Mouse (Mus musculus) forebrain, embryonic 12.5 days (tissue): ENCODE results near the gene Gsta2. TPM values are rescaled to one million over a fixed set of nuclear protein-coding genes. Genes with fewer than 3 reads are reported as not detected.
"Not testable (repeated sequence)": the region's sequence is repeated elsewhere in the genome, so short reads cannot be mapped to it uniquely, and the experiment has no call there.

Source experiments
- ATAC-seq: fragments of 200-750 bp; cut with Nextera tagmentation; 2 replicates; pipeline ENCODE4 v1.8.0; 2017; ENCODE audit warnings: moderate TSS enrichment; ENCODE audit not compliant: low FRiP score
- H3K27ac ChIP-seq: fragments of 300-500 bp; sonication (generic); 2 replicates; pipeline ENCODE4 v1.5.1; 2016; ENCODE audit warnings: mild to moderate bottlenecking
- H3K27me3 ChIP-seq: fragments of 300-500 bp; sonication (generic); 2 replicates; pipeline ENCODE4 v1.6.1; 2016; ENCODE audit warnings: mild to moderate bottlenecking
- H3K36me3 ChIP-seq: fragments of 300-500 bp; sonication (generic); replicated peaks from 2 replicates; pipeline ENCODE4 v1.6.1; 2016; ENCODE audit warnings: mild to moderate bottlenecking
- H3K4me1 ChIP-seq: fragments of 300-500 bp; sonication (generic); 2 replicates; pipeline ENCODE4 v1.6.1; 2016
- H3K4me2 ChIP-seq: fragments of 300-500 bp; sonication (generic); 2 replicates; pipeline ENCODE4 v1.6.1; 2016; ENCODE audit warnings: mild to moderate bottlenecking, moderate library complexity
- H3K4me3 ChIP-seq: fragments of 300-500 bp; sonication (generic); replicated peaks from 2 replicates; pipeline ENCODE4 v1.5.1; 2016; ENCODE audit warnings: mild to moderate bottlenecking
- H3K9ac ChIP-seq: fragments of 300-500 bp; sonication (generic); 2 replicates; pipeline ENCODE4 v1.6.1; 2016; ENCODE audit warnings: mild to moderate bottlenecking
- H3K9me3 ChIP-seq: fragments of 300-500 bp; sonication (generic); 2 replicates; pipeline ENCODE4 v1.6.1; 2016
- WGBS: fragments of 180-500 bp; shearing (Covaris S2); methylation state at CpG from one replicate; pipeline ENCODE4 v1.1.7; 2016; 5-methylcytosine and 5-hydroxymethylcytosine counted together
- polyA plus RNA-seq: library from polyadenylated mRNA; unstranded; fragments of >200 nt; fragmentation: Nextera tagmentation; extraction: Ambion mirVana; gene quantifications from 2 replicates; pipeline ENCODE4 v1.2.1, GENCODE M21; 2016

Gsta2 gene
- polyA plus RNA-seq, 1 experiment from 2014 or later, result not detected

DNA sequence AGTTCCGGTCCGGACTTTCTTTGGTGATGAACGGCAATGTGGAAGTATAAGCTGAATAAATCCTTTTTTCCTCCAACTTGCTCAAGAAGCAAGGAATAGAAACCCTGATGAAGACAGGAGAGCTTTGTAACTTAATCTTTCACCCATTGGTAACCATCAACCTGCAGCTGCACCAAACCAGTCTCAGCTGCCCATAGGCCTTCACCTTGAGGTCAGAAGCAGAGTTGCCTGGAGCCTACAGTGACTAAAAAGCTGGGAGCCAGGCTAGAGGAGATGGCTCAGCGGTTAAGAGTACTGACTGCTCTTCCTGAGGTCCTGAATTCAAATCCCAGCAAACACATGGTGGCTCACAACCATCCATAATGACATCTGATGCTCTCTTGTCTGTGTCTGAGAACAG is 13.1 kb downstream of the Gsta2 start:
- H3K9ac ChIP-seq, H3K9me3 ChIP-seq, H3K27ac ChIP-seq, H3K36me3 ChIP-seq, H3K4me3 ChIP-seq, H3K4me2 ChIP-seq, ATAC-seq, H3K27me3 ChIP-seq, H3K4me1 ChIP-seq: not testable (repeated sequence)
- 85% methylated on average over 4 of the region's 4 CpGs for WGBS

DNA sequence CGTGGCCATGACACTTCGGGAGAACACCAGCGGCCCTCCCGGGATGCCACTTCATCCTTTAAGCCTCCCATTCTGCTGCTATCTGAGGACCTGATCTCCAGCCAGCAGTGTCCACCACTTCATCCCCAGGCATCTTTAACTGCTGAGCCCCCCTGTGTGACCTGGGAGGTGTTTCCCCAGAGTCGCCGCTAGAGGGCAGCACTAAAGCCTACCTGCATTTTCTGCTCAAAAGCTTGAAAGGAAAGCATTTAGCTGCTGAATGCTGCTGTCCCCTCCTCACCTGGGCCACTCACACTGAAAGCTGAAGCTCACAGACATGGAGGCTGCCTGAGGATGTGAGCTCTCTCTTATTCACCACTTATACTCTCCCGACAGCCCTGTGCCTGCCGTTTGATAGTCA is 15.3 kb downstream of the Gsta2 start:
- H3K4me1 ChIP-seq, H3K9me3 ChIP-seq, H3K27ac ChIP-seq, ATAC-seq, H3K4me2 ChIP-seq, H3K9ac ChIP-seq, H3K36me3 ChIP-seq, H3K4me3 ChIP-seq, H3K27me3 ChIP-seq: not testable (repeated sequence)
- 8% methylated on average over 8 of the region's 8 CpGs for WGBS

DNA sequence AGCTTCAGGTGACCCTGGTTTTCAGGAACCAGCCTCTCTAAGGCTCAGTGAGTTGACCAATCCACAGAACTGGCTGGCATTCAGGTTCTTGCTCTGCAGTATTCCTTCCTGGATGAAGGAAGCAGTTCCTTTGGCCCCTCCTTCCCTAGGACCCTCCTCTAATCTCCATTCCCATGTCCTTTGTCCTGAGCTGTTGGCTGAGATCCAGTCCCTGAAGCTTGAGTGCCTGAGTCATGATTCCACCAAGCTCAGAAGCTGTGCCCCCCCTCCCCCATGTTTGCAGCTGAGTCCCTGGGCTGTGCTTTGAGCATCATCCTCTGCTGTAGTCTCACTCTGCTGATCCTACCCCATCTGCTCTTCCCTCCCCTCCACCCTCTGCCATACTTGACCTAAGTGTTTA is 18.5 kb downstream of the Gsta2 start:
- ATAC-seq, H3K36me3 ChIP-seq, H3K4me2 ChIP-seq, H3K27me3 ChIP-seq, H3K4me3 ChIP-seq, H3K27ac ChIP-seq, H3K4me1 ChIP-seq, H3K9ac ChIP-seq, H3K9me3 ChIP-seq: not testable (repeated sequence)

DNA sequence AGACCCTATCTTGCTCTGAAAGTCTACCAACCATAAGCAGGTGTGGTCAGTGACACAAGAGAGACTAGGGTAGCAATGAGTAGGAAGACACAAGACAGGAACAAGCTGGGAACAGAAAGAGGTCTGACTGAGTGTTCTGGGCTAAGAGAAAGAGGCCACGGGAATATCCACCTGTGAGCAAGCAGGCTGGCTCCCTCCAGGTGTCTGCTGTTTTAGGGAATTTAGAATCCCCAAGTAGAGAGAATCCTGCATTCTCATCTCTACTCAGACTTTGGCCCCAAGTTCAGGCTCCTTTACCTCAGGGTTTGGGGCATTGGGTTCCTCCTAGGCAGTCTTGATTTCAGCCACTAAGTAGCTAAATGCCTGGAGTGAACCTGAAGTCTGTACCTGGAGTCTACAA is 28.3 kb downstream of the Gsta2 start, which contains the start of gene Omt2b:
Omt2b (plus strand) TSS at position 301 of the 400 bp plus-strand sequence.
- not testable (repeated sequence) for H3K4me2 ChIP-seq, ATAC-seq, H3K4me3 ChIP-seq, H3K9me3 ChIP-seq, H3K36me3 ChIP-seq, H3K9ac ChIP-seq, H3K4me1 ChIP-seq, H3K27ac ChIP-seq, H3K27me3 ChIP-seq
- 100% methylated on average over 1 of the region's 1 CpGs for WGBS

DNA sequence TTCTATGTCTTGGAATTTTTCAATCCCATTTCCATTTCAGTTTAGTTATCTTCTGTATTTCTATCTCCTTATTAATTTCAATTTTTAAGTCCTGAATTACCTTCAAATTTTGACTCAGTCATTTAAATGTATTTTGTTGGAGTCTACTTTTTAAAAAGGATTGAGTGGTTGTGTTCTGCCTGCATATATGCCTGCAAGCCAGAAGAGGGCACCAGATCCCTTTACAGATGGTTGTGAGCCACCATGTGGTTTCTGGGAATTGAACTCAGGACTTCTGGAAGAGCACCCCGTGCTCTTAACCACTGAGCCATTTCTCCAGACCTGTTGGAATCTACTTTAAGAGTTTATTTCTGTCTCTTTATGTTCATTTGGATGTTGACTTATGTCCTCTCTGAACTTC is 36.1 kb downstream of the Gsta2 start:
- H3K27me3 ChIP-seq, result no peaks in the 10 kb centered on the region
- no peak for ATAC-seq
- H3K27ac ChIP-seq, result no peak overlapping the region
- H3K4me2 ChIP-seq, result no peak overlapping the region
- WGBS, result 41% methylated on average over 1 of the region's 1 CpGs
- no peak overlapping the region for H3K9ac ChIP-seq
- no peaks in the 10 kb centered on the region for H3K9me3 ChIP-seq
- no peak overlapping the region for H3K4me3 ChIP-seq
- H3K36me3 ChIP-seq, result no peaks in the 10 kb centered on the region
- no peaks in the 10 kb centered on the region for H3K4me1 ChIP-seq

DNA sequence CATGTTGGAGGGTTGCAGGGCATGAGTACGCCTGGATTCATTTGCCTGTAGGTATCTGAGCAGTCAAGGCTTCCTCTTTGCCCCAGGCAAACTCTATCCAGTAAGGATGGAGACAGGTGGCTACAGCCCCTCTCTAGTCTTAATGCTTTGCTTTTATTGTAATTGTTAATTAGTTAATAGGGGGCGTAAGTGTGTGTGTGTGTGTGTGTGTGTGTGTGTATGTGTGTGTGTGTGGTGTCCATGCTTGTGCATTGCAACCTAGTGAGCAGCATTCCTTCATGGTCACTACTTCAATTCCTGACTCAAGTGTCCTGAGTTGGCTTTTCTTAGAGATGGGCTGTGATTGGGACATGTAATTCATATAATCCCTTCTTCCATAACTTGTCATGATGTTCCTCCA is 40.9 kb downstream of the Gsta2 start, which contains the start of gene Omt2a:
Omt2a (minus strand) TSS at position 101 of the 400 bp plus-strand sequence.
- Histone ChIP-seq H3K9me3 (no peaks in the 10 kb centered on the region), H3K4me2 (no peak within 1 kb of the TSS), H3K9ac (no peak within 1 kb of the TSS), H3K27ac (no peak within 1 kb of the TSS), H3K4me1 (no peaks in the 10 kb centered on the region), H3K27me3 (no peaks in the 10 kb centered on the region), H3K36me3 (no peaks in the 10 kb centered on the region), H3K4me3 (no peak within 1 kb of the TSS)
- WGBS, result 94% methylated on average over 2 of the region's 2 CpGs
- ATAC-seq, result no peak

DNA sequence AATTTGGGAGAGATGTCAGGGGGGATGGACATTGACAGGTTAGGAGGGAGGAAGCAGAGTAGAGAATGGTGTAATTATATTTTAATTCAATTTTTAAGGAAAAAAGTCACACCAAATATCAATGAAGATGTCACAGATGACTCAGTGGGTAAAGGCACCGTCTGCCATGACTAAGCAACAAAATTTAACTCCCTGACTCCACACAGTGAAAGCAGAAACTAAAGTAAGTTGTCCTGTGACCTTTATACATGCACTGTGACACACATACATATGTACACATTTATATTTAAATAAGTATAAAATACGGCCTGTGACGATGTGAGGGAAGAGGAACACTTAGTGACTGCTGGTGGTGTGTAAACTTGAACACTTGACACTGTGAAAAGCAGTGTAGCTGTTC is 47.5 kb downstream of the Gsta2 start:
- H3K36me3 ChIP-seq, H3K27ac ChIP-seq, H3K9ac ChIP-seq, H3K4me1 ChIP-seq, ATAC-seq, H3K27me3 ChIP-seq, H3K9me3 ChIP-seq, H3K4me3 ChIP-seq, H3K4me2 ChIP-seq: not testable (repeated sequence)
- WGBS, result 80% methylated on average over 3 of the region's 3 CpGs

DNA sequence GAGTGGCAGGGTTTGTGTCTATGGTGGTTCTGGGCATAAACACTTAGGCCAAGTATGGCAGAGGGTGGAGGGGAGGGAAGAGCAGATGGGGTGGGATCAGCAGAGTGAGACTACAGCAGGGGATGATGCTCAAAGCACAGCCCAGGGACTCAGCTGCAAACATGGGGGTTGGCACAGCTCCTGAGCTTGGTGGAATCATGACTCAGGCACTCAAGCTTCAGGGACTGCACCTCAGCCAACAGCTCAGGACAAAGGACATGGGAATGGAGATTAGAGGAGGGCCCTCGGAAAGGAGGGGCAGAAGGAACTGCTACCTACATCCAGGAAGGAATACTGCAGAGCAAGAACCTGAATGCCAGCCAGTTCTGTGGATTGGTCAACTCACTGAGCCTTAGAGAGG is 56.4 kb downstream of the Gsta2 start:
- not testable (repeated sequence) for H3K4me1 ChIP-seq, H3K9ac ChIP-seq, H3K27me3 ChIP-seq, H3K36me3 ChIP-seq, H3K9me3 ChIP-seq, ATAC-seq, H3K27ac ChIP-seq, H3K4me2 ChIP-seq, H3K4me3 ChIP-seq
- 72% methylated on average over 1 of the region's 1 CpGs for WGBS

DNA sequence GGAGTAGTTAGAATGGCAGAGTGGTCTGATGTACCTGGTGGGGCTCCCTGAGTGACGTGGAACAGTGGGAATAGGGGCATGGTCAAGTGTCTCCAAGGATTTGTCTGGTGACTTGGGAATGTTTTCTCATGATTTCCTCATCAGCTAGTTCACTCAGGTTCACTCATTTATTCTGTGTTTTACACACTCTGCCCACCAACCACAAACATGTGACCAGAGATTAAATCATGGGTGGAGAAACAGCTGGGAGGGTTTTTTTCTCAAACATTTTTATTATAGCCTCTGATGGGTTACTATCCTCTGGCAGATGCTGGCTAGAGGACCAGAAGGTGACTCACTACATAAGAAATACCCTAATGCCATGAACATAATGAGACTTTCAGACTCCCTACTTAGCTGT is 57.4 kb downstream of the Gsta2 start:
- no peak overlapping the region for H3K4me2 ChIP-seq
- 94% methylated on average over 1 of the region's 1 CpGs for WGBS
- no peaks in the 10 kb centered on the region for H3K36me3 ChIP-seq
- no peak for ATAC-seq
- H3K9ac ChIP-seq, result no peak overlapping the region
- no peak overlapping the region for H3K4me3 ChIP-seq
- H3K9me3 ChIP-seq, result no peaks in the 10 kb centered on the region
- H3K27me3 ChIP-seq, result no peaks in the 10 kb centered on the region
- H3K27ac ChIP-seq, result no peak overlapping the region
- H3K4me1 ChIP-seq, result no peaks in the 10 kb centered on the region

DNA sequence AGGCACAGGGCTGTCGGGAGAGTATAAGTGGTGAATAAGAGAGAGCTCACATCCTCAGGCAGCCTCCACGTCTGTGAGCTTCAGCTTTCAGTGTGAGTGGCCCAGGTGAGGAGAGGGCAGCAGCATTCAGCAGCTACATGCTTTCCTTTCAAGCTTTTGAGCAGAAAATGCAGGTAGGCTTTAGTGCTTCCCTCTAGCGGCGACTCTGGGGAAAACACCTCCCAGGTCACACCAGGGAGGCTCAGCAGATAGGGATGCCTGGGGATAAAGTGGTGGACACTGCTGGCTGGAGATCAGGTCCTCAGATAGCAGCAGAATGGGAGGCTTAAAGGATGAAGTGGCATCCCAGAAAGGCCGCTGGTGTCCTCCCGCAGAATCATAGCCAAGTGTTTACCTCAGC is 59.5 kb downstream of the Gsta2 start:
- not testable (repeated sequence) for H3K27ac ChIP-seq, H3K9ac ChIP-seq, H3K4me2 ChIP-seq, H3K27me3 ChIP-seq, H3K4me1 ChIP-seq, ATAC-seq, H3K36me3 ChIP-seq, H3K4me3 ChIP-seq, H3K9me3 ChIP-seq
- WGBS, result 10% methylated on average over 6 of the region's 6 CpGs

DNA sequence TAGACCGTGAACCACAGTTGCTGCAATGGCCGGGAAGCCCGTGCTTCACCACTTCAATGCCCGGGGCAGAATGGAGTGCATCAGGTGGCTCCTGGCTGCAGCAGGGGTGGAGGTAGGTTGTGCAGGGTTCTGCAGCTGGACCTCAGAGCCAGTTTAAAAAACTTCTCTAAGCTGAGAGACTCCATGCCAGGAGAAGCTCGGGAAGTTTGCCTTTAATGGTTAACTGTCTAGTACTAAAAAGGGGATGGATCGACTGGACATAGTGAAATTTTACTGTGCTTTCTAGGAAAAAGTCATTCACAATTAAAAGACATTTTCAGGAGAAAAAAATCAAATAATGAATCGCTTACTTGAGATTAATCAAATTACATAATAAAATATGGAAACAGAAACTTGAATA is 60.8 kb downstream of the Gsta2 start:
- not testable (repeated sequence) for H3K4me2 ChIP-seq, H3K27me3 ChIP-seq, H3K27ac ChIP-seq, ATAC-seq, H3K4me3 ChIP-seq, H3K9ac ChIP-seq, H3K9me3 ChIP-seq, H3K4me1 ChIP-seq, H3K36me3 ChIP-seq
- WGBS, result 75% methylated on average over 7 of the region's 7 CpGs

DNA sequence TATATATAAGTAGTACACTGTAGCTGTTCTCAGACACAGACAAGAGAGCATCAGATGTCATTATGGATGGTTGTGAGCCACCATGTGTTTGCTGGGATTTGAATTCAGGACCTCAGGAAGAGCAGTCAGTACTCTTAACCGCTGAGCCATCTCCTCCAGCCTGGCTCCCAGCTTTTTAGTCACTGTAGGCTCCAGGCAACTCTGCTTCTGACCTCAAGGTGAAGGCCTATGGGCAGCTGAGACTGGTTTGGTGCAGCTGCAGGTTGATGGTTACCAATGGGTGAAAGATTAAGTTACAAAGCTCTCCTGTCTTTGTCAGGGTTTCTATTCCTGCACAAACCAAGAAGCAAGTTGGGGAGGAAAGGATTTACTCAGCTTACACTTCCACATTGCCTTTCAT is 61.9 kb downstream of the Gsta2 start:
- 69% methylated on average over 1 of the region's 1 CpGs for WGBS
- not testable (repeated sequence) for H3K4me2 ChIP-seq, H3K4me1 ChIP-seq, H3K27ac ChIP-seq, H3K9me3 ChIP-seq, H3K36me3 ChIP-seq, ATAC-seq, H3K9ac ChIP-seq, H3K4me3 ChIP-seq, H3K27me3 ChIP-seq

DNA sequence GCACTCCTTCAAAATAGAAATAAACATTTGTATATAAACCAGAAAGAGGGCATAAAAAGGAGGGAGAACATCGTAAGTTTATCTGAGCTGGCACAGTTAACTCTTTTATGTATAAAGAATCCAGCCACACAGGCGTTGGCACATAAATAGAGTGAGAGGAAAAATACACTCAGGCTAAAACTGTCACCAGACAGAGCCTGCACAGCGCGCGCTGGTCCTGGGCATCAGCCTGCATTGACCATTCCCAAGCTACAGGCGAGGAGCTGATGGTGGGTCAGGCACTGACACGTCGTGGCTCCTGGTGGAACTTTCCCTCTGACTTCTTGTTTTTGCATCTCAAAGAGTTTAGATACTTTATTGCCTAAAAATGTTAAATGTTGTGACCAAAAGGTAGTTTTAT is 63.1 kb downstream of the Gsta2 start:
- not testable (repeated sequence) for H3K27me3 ChIP-seq, H3K9ac ChIP-seq, ATAC-seq, H3K27ac ChIP-seq, H3K36me3 ChIP-seq, H3K4me2 ChIP-seq, H3K9me3 ChIP-seq, H3K4me1 ChIP-seq, H3K4me3 ChIP-seq
- 90% methylated on average over 8 of the region's 8 CpGs for WGBS

DNA sequence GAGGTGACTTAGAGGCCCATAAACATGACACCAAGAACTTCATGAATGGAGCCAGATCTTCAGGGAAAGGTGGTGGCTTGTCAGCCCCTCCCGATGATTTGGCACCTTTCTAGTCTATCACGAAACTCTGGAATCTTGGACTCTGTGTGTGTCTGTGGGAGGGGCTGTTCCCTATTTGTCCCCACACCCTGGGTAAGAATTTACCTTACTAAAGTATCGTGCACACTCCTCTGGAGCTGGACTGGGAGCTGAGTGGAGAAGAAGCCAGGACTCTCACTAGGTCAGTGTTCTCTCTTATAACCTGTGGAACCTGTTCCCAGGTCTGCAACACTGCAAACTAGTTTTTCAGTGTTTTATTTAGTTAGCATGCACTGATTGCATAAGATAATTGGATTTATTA is 65.9 kb downstream of the Gsta2 start, which contains the start of gene Gm10639:
Gm10639 (plus strand) TSS at position 201 of the 400 bp plus-strand sequence.
- not testable (repeated sequence) for H3K27me3 ChIP-seq, H3K4me1 ChIP-seq, H3K4me3 ChIP-seq, H3K9ac ChIP-seq, H3K27ac ChIP-seq, H3K36me3 ChIP-seq, H3K9me3 ChIP-seq, H3K4me2 ChIP-seq, ATAC-seq
- WGBS, result 77% methylated on average over 3 of the region's 3 CpGs
